Mouse (Mus musculus): ENCODE measurements around the gene Bicd2. TPM values are rescaled to one million over a fixed set of nuclear protein-coding genes. Genes with fewer than 3 reads are reported as not detected.

The Bicd2 gene
- polyA plus RNA-seq, 1 experiment from 2014 or later = 7.5 TPM

DNA sequence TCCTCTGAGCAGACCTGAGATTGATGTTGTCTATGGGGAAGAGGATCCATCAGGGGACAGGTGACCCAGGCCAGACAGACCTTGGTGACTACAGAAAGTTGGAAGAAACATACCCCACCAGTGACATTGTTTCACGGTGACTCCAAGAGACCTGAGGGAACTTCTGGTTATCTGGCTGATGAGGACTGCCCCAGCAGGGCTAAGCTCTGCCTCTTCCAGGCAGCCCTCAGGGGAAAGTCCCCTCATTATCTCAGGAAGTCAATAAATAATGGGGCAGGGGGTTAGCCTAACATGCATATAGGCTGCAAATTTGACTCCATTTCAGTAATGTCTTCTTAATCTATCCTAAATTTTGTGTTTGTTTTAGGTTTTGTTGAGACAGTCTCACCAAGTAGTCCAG, 31.9 kb upstream of the Bicd2 start:
- Histone ChIP-seq H3K4me3 (replicated peaks) (no peak overlapping the region), H3K4me1 (replicated peaks) (peaks cover 37% of the 10 kb centered on the region), H3K27me3 (no peaks in the 10 kb centered on the region), H3K9me3 (replicated peaks) (no peaks in the 10 kb centered on the region), H3K27ac (replicated peaks) (no peak overlapping the region), H3K4me2 (peak overlapping the region; percentile 60; the same call in 1 of the 2 replicates), H3K36me3 (replicated peaks) (no peaks in the 10 kb centered on the region), H3K9ac (no peak overlapping the region)
- ATAC-seq (ENCODE audit: insufficient read depth) = no peak
- WGBS (ENCODE audit: insufficient replicate concordance) = 7% methylated on average over 1 of the region's 1 CpGs

DNA sequence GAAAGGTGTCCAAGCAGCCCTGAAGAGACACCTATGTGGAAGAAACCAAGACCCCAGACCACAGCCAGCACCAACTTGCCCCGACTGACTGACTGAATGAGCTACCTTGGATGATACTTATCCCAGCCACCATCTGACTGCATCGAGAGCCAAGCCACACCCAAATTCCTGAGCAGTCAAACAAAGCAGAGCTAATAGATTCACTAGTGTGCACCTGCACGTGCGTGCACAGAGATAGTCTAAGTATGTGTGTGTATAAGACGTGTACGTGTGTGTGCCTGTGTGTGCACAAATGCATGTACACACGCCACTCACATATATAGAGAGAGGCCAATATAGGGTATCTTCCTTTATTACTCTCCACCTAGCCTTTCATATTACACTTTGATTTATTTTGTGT, 29.7 kb upstream of the Bicd2 start:
- H3K4me1 ChIP-seq (replicated peaks) = peaks cover 30% of the 10 kb centered on the region
- H3K27ac ChIP-seq (replicated peaks) = no peak overlapping the region
- H3K4me2 ChIP-seq = no peak overlapping the region
- no peaks in the 10 kb centered on the region for H3K36me3 ChIP-seq (replicated peaks)
- no peak overlapping the region for H3K9ac ChIP-seq
- no peaks in the 10 kb centered on the region for H3K27me3 ChIP-seq
- no peak overlapping the region for H3K4me3 ChIP-seq (replicated peaks)
- no peak for ATAC-seq (ENCODE audit: insufficient read depth)
- WGBS (ENCODE audit: insufficient replicate concordance) = 55% methylated on average over 7 of the region's 7 CpGs
- H3K9me3 ChIP-seq (replicated peaks) = no peaks in the 10 kb centered on the region

GRCm38 (mm10) chr13:49316386-49317162, 24.8 kb upstream of the Bicd2 start:
- ATAC-seq (ENCODE audit: insufficient read depth) = no peak
- no peaks in the 10 kb centered on the region for H3K4me1 ChIP-seq (replicated peaks)
- H3K27me3 ChIP-seq = peaks cover 11% of the 10 kb centered on the region; the same call in 1 of the 2 replicates
- no peak overlapping the region for H3K4me3 ChIP-seq (replicated peaks)
- H3K36me3 ChIP-seq (replicated peaks) = no peaks in the 10 kb centered on the region
- H3K4me2 ChIP-seq = no peak overlapping the region
- no peaks in the 10 kb centered on the region for H3K9me3 ChIP-seq (replicated peaks)
- H3K9ac ChIP-seq = no peak overlapping the region
- WGBS (ENCODE audit: insufficient replicate concordance) = 57% methylated on average over 9 of the region's 9 CpGs
- H3K27ac ChIP-seq (replicated peaks) = no peak overlapping the region

- no peaks in the 10 kb centered on the region for H3K9me3 ChIP-seq (replicated peaks)
- peaks cover 11% of the 10 kb centered on the region; the same call in 1 of the 2 replicates for H3K27me3 ChIP-seq
- no peak overlapping the region for H3K4me3 ChIP-seq (replicated peaks)
- WGBS (ENCODE audit: insufficient replicate concordance) = 70% methylated on average over 6 of the region's 6 CpGs
- no peak overlapping the region for H3K9ac ChIP-seq
- no peaks in the 10 kb centered on the region for H3K4me1 ChIP-seq (replicated peaks)
- ATAC-seq (ENCODE audit: insufficient read depth) = no peak
- H3K4me2 ChIP-seq = no peak overlapping the region
- no peak overlapping the region for H3K27ac ChIP-seq (replicated peaks)
- no peaks in the 10 kb centered on the region for H3K36me3 ChIP-seq (replicated peaks)
Measured at GRCm38 (mm10) chr13:49317508-49317907, 23.9 kb upstream of the Bicd2 start.

DNA sequence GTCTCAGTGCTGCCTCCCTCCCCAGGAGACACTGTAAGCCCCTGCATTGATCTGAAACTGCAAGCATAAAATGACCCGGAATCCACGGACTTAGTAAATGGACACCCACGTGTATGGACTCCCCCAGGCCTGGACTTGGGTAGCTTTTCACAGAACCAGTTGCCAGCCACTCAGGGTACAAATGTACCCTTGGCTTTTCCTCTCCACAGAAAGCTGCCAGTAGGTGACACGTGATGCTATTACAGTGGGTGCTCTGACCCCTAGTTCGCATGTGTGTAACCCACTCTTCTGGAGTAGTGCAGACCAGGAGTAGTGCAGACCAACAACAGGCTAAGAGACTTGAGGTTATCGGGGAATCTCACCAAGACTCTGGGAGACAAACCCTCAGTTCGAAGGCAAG, 23.5 kb upstream of the Bicd2 start:
- Histone ChIP-seq H3K27ac (replicated peaks) (no peak overlapping the region), H3K4me2 (no peak overlapping the region), H3K4me3 (replicated peaks) (no peak overlapping the region), H3K36me3 (replicated peaks) (no peaks in the 10 kb centered on the region), H3K4me1 (replicated peaks) (no peaks in the 10 kb centered on the region), H3K9me3 (replicated peaks) (no peaks in the 10 kb centered on the region), H3K27me3 (peaks cover 11% of the 10 kb centered on the region; the same call in 1 of the 2 replicates), H3K9ac (no peak overlapping the region)
- 61% methylated on average over 7 of the region's 7 CpGs for WGBS (ENCODE audit: insufficient replicate concordance)
- no peak for ATAC-seq (ENCODE audit: insufficient read depth)

DNA sequence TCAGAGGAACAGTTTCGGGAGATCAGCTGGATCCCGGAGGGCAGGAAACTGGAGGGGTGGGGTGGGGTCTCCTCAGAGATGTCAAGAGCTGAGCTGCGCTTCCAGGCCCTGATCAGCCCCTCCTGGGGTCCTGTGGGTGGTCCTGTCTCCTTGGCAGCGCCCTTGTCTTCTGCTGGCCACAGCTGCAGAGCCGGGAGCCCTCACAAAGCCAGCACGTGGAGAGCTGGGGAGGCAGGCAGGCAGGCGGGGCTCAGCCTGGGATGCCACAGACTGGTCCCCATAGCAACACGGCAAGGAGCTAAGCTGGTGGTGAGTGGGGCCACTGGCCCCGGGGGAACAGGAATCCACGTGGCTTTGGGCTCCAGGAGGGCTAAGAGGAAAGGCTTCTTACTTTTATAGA, 21.3 kb upstream of the Bicd2 start, which contains the start of gene Fgd3:
TSS of gene Fgd3 (minus strand) at position 272 of the 400 bp plus-strand sequence.
- H3K9ac ChIP-seq = no peak within 1 kb of the TSS
- H3K27ac ChIP-seq (replicated peaks) = no peak within 1 kb of the TSS
- no peaks in the 10 kb centered on the region for H3K4me1 ChIP-seq (replicated peaks)
- H3K36me3 ChIP-seq (replicated peaks) = no peaks in the 10 kb centered on the region
- no peaks in the 10 kb centered on the region for H3K9me3 ChIP-seq (replicated peaks)
- no peak within 1 kb of the TSS for H3K4me2 ChIP-seq
- no peak for ATAC-seq (ENCODE audit: insufficient read depth)
- H3K27me3 ChIP-seq = peaks cover 11% of the 10 kb centered on the region; the same call in 1 of the 2 replicates
- 15% methylated on average over 10 of the region's 10 CpGs for WGBS (ENCODE audit: insufficient replicate concordance)
- H3K4me3 ChIP-seq (replicated peaks) = no peak within 1 kb of the TSS

GRCm38 (mm10) chr13:49320514-49320913, 20.9 kb upstream of the Bicd2 start:
- Histone ChIP-seq H3K4me1 (replicated peaks) (no peaks in the 10 kb centered on the region), H3K27ac (replicated peaks) (no peak overlapping the region), H3K9me3 (replicated peaks) (no peaks in the 10 kb centered on the region), H3K4me3 (replicated peaks) (no peak overlapping the region), H3K4me2 (no peak overlapping the region), H3K36me3 (replicated peaks) (no peaks in the 10 kb centered on the region), H3K9ac (no peak overlapping the region), H3K27me3 (peaks cover 11% of the 10 kb centered on the region; the same call in 1 of the 2 replicates)
- WGBS (ENCODE audit: insufficient replicate concordance) = 54% methylated on average over 1 of the region's 1 CpGs
- no peak for ATAC-seq (ENCODE audit: insufficient read depth)

DNA sequence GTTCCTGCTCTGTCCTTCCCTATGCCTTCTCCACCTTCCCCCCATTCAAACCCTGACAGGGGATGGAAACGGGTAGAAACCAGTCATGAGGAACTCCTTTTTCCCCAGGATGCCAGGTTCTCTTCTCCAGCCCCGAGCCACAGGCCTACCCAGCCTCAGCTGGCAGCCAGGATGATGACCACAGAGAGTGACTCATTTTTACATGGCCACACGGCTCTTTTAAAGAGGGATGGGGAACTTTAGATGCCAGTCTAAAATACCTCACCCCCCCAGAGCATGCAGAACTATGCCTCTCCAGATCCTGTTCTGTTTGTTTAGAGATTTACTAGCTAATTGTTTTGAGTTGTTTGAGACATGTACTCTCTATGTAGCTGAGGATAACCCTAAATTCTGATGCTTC, 19.9 kb upstream of the Bicd2 start:
- no peaks in the 10 kb centered on the region for H3K9me3 ChIP-seq (replicated peaks)
- H3K36me3 ChIP-seq (replicated peaks) = no peaks in the 10 kb centered on the region
- WGBS (ENCODE audit: insufficient replicate concordance) = 27% methylated on average over 3 of the region's 3 CpGs
- no peak overlapping the region for H3K4me3 ChIP-seq (replicated peaks)
- H3K4me1 ChIP-seq (replicated peaks) = peaks cover 5% of the 10 kb centered on the region; the same call in 1 of the 2 replicates
- H3K27ac ChIP-seq (replicated peaks) = no peak overlapping the region
- H3K4me2 ChIP-seq = no peak overlapping the region
- ATAC-seq (ENCODE audit: insufficient read depth) = no peak
- no peak overlapping the region for H3K9ac ChIP-seq
- H3K27me3 ChIP-seq = peaks cover 11% of the 10 kb centered on the region; the same call in 1 of the 2 replicates

DNA sequence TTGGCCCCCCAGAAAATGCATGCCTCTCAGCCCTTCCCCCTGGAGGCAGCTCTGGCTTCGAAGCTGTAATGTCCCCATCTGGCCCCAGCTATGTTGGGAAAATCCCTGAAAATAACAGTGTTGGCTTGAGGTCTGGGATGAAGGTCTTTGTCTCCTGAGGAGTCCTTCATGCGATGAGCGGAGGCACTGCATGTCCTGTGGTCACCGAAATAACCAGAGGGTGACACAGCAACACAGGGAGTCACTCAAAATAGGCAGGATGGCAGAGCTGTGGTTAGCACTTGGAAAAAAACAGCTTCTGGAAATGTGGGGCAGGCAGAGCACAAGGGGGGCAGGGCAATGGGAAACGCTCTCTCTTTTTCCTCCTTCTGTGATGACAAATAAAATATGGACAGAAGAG, 19.2 kb upstream of the Bicd2 start:
- H3K4me1 ChIP-seq (replicated peaks) = peaks cover 7% of the 10 kb centered on the region; the same call in 1 of the 2 replicates
- H3K4me2 ChIP-seq = no peak overlapping the region
- WGBS (ENCODE audit: insufficient replicate concordance) = 31% methylated on average over 5 of the region's 5 CpGs
- H3K9me3 ChIP-seq (replicated peaks) = no peaks in the 10 kb centered on the region
- ATAC-seq (ENCODE audit: insufficient read depth) = no peak
- no peak overlapping the region for H3K27ac ChIP-seq (replicated peaks)
- no peaks in the 10 kb centered on the region for H3K36me3 ChIP-seq (replicated peaks)
- peaks cover 11% of the 10 kb centered on the region; the same call in 1 of the 2 replicates for H3K27me3 ChIP-seq
- no peak overlapping the region for H3K4me3 ChIP-seq (replicated peaks)
- H3K9ac ChIP-seq = no peak overlapping the region

DNA sequence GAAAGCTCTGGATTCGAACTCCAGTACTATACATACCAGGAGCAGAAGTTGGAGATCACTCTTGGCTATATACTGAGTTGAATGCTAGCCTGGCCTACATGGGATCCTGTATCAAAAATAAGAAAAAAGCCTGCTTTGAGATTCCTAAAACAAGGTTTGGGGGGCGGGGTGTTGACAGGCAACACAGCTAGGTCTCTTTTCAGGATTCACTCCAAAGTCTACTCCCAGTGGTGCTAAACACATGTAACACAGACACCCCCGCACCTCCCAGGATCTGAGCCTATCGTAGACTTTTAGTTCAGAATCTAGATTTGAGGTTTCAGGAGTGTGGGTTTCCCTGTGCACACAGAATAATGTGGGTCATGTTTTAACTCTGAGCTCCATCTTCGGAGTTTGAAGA, 18.6 kb upstream of the Bicd2 start:
- H3K36me3 ChIP-seq (replicated peaks) = no peaks in the 10 kb centered on the region
- no peak overlapping the region for H3K27ac ChIP-seq (replicated peaks)
- WGBS (ENCODE audit: insufficient replicate concordance) = 53% methylated on average over 5 of the region's 5 CpGs
- no peak overlapping the region for H3K4me2 ChIP-seq
- ATAC-seq (ENCODE audit: insufficient read depth) = no peak
- peaks cover 7% of the 10 kb centered on the region; the same call in 1 of the 2 replicates for H3K4me1 ChIP-seq (replicated peaks)
- no peak overlapping the region for H3K9ac ChIP-seq
- peaks cover 11% of the 10 kb centered on the region; the same call in 1 of the 2 replicates for H3K27me3 ChIP-seq
- H3K4me3 ChIP-seq (replicated peaks) = no peak overlapping the region
- no peaks in the 10 kb centered on the region for H3K9me3 ChIP-seq (replicated peaks)

DNA sequence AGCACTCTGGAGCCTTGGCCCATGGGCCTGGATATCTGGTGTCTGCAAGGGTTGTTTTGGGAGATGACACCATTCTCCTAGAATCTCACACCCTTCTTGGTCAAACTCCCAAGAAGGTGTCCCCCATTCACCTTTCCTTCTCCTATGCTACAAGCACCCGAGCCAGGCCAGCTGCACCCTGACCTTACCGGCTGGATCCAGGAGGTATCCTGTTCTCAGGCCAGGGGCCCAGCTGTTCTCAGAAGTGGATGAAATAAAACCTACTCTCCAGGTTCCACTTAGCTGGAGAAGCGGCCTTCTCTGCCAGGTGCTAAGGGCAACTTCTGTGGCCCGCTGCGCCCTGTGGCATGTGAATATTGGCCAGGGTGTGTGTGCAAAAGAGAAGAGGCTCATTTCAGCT, 16.5 kb upstream of the Bicd2 start:
- no peaks in the 10 kb centered on the region for H3K36me3 ChIP-seq (replicated peaks)
- no peaks in the 10 kb centered on the region for H3K9me3 ChIP-seq (replicated peaks)
- WGBS (ENCODE audit: insufficient replicate concordance) = 83% methylated on average over 5 of the region's 5 CpGs
- H3K4me1 ChIP-seq (replicated peaks) = peaks cover 7% of the 10 kb centered on the region; the same call in 1 of the 2 replicates
- ATAC-seq (ENCODE audit: insufficient read depth) = no peak
- H3K4me2 ChIP-seq = no peak overlapping the region
- H3K9ac ChIP-seq = no peak overlapping the region
- H3K4me3 ChIP-seq (replicated peaks) = no peak overlapping the region
- H3K27ac ChIP-seq (replicated peaks) = no peak overlapping the region
- 0 out of 2 replicates have a peak, but pooled peaks cover 8% of the 10 kb centered on the region for H3K27me3 ChIP-seq

Data from liver, embryonic 15.5 days (tissue).